Mouse (Mus musculus): ENCODE results near the gene Cldn15. TPM values are rescaled to one million over a fixed set of nuclear protein-coding genes. Genes with fewer than 3 reads are reported as not detected.
"Not testable (repeated sequence)": the region's sequence is repeated elsewhere in the genome, so short reads cannot be mapped to it uniquely, and the experiment has no call there.

The Cldn15 gene
- polyA plus RNA-seq, 1 experiment from 2014 or later = 5.1 TPM

- 67% methylated on average over 2 of the region's 2 CpGs for WGBS
These were observed 23.0 kb upstream of the Cldn15 start for GRCm38 (mm10) chr5:136943382-136943781.

DNA sequence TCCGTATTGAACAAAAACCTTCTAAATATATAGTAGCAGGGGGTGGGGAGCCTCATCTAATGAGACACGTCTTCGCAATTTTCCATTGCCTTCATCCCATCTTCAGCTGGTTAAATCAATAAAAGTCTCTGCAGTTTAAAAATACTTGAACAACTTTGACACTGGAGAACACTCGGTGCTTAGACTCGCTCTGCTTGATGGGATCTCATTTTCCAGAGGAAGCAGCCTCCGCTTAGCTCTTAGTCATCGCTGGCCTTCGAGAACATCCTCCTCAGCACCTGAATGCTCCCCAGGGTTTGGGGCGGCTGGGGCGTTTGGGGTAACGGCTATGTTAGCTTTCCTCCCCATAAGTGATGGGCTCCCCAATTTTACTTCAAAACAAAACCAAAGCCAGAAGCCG lies 21.3 kb upstream of the Cldn15 start:
- H3K36me3 ChIP-seq (ENCODE audit: control insufficient read depth, insufficient read depth, low read length) = no peaks in the 10 kb centered on the region
- no peak overlapping the region for H3K4me3 ChIP-seq (ENCODE audit: low read length)
- no peaks in the 10 kb centered on the region for H3K4me1 ChIP-seq (replicated peaks; ENCODE audit: control insufficient read depth, insufficient read depth, low read length)
- WGBS = 75% methylated on average over 12 of the region's 12 CpGs
- H3K9ac ChIP-seq (ENCODE audit: low read length) = no peak overlapping the region
- no peaks in the 10 kb centered on the region for H3K9me3 ChIP-seq (ENCODE audit: control insufficient read depth, low read length)
- H3K27me3 ChIP-seq (ENCODE audit: control insufficient read depth, insufficient read depth, low read depth, low read length) = no peaks in the 10 kb centered on the region
- no peak for ATAC-seq (ENCODE audit: low read depth)
- H3K4me2 ChIP-seq (ENCODE audit: low read depth, low read length) = no peak overlapping the region
- no peak overlapping the region for H3K27ac ChIP-seq (ENCODE audit: low read length)

More at GRCm38 (mm10) chr5:136943382-136943781, 23.0 kb upstream of the Cldn15 start:
- H3K9me3 ChIP-seq (ENCODE audit: control insufficient read depth, low read length) = no peaks in the 10 kb centered on the region; the same call in 1 of the 2 replicates
- peak overlapping the region; percentile 47; the same call in 1 of the 2 replicates for H3K27ac ChIP-seq (ENCODE audit: low read length)
- H3K4me1 ChIP-seq (replicated peaks; ENCODE audit: control insufficient read depth, insufficient read depth, low read length) = no peaks in the 10 kb centered on the region
- no peaks in the 10 kb centered on the region for H3K27me3 ChIP-seq (ENCODE audit: control insufficient read depth, insufficient read depth, low read depth, low read length)
- ATAC-seq (ENCODE audit: low read depth) = no peak
- no peak overlapping the region for H3K9ac ChIP-seq (ENCODE audit: low read length)
- H3K36me3 ChIP-seq (ENCODE audit: control insufficient read depth, insufficient read depth, low read length) = no peaks in the 10 kb centered on the region
- no peak overlapping the region for H3K4me3 ChIP-seq (ENCODE audit: low read length)
- no peak overlapping the region for H3K4me2 ChIP-seq (ENCODE audit: low read depth, low read length)

- H3K27ac ChIP-seq (ENCODE audit: low read length) = no peak overlapping the region
- no peak overlapping the region for H3K4me2 ChIP-seq (ENCODE audit: low read depth, low read length)
- no peak for ATAC-seq (ENCODE audit: low read depth)
- H3K4me3 ChIP-seq (ENCODE audit: low read length) = no peak overlapping the region
- H3K9me3 ChIP-seq (ENCODE audit: control insufficient read depth, low read length) = no peaks in the 10 kb centered on the region
- no peaks in the 10 kb centered on the region for H3K27me3 ChIP-seq (ENCODE audit: control insufficient read depth, insufficient read depth, low read depth, low read length)
- no peaks in the 10 kb centered on the region for H3K36me3 ChIP-seq (ENCODE audit: control insufficient read depth, insufficient read depth, low read length)
- no peak overlapping the region for H3K9ac ChIP-seq (ENCODE audit: low read length)
- no peaks in the 10 kb centered on the region for H3K4me1 ChIP-seq (replicated peaks; ENCODE audit: control insufficient read depth, insufficient read depth, low read length)
These were observed 18.5 kb upstream of the Cldn15 start for GRCm38 (mm10) chr5:136947874-136948273.

- H3K4me2 ChIP-seq (ENCODE audit: low read depth, low read length); H3K27ac ChIP-seq (ENCODE audit: low read length); H3K4me3 ChIP-seq (ENCODE audit: low read length); H3K9me3 ChIP-seq (ENCODE audit: control insufficient read depth, low read length); H3K27me3 ChIP-seq (ENCODE audit: control insufficient read depth, insufficient read depth, low read depth, low read length); H3K4me1 ChIP-seq (replicated peaks; ENCODE audit: control insufficient read depth, insufficient read depth, low read length); H3K36me3 ChIP-seq (ENCODE audit: control insufficient read depth, insufficient read depth, low read length); H3K9ac ChIP-seq (ENCODE audit: low read length); ATAC-seq (ENCODE audit: low read depth): not testable (repeated sequence)
- 66% methylated on average over 14 of the region's 14 CpGs for WGBS
These were observed 16.7 kb upstream of the Cldn15 start for GRCm38 (mm10) chr5:136949551-136950336.

GRCm38 (mm10) chr5:136950521-136950920 lies 15.9 kb upstream of the Cldn15 start:
- Histone ChIP-seq H3K36me3 (ENCODE audit: control insufficient read depth, insufficient read depth, low read length) (no peaks in the 10 kb centered on the region), H3K4me3 (ENCODE audit: low read length) (no peak overlapping the region), H3K9me3 (ENCODE audit: control insufficient read depth, low read length) (no peaks in the 10 kb centered on the region), H3K4me1 (replicated peaks; ENCODE audit: control insufficient read depth, insufficient read depth, low read length) (peaks cover 5% of the 10 kb centered on the region), H3K27ac (ENCODE audit: low read length) (no peak overlapping the region), H3K9ac (ENCODE audit: low read length) (no peak overlapping the region), H3K4me2 (ENCODE audit: low read depth, low read length) (no peak overlapping the region), H3K27me3 (ENCODE audit: control insufficient read depth, insufficient read depth, low read depth, low read length) (no peaks in the 10 kb centered on the region)
- no peak for ATAC-seq (ENCODE audit: low read depth)
- WGBS = 83% methylated on average over 6 of the region's 6 CpGs

- H3K36me3 ChIP-seq (ENCODE audit: control insufficient read depth, insufficient read depth, low read length) = no peaks in the 10 kb centered on the region
- no peak overlapping the region for H3K9ac ChIP-seq (ENCODE audit: low read length)
- H3K27ac ChIP-seq (ENCODE audit: low read length) = no peak overlapping the region
- no peaks in the 10 kb centered on the region for H3K27me3 ChIP-seq (ENCODE audit: control insufficient read depth, insufficient read depth, low read depth, low read length)
- no peak overlapping the region for H3K4me2 ChIP-seq (ENCODE audit: low read depth, low read length)
- H3K4me1 ChIP-seq (replicated peaks; ENCODE audit: control insufficient read depth, insufficient read depth, low read length) = peaks cover 9% of the 10 kb centered on the region
- no peaks in the 10 kb centered on the region for H3K9me3 ChIP-seq (ENCODE audit: control insufficient read depth, low read length)
- ATAC-seq (ENCODE audit: low read depth) = no peak
- 68% methylated on average over 4 of the region's 4 CpGs for WGBS
- no peak overlapping the region for H3K4me3 ChIP-seq (ENCODE audit: low read length)
These were observed 14.3 kb upstream of the Cldn15 start for GRCm38 (mm10) chr5:136952153-136952552.

GRCm38 (mm10) chr5:136953015-136953414 lies 13.4 kb upstream of the Cldn15 start, which contains the start of gene Fis1:
Gene Fis1, plus strand, starts transcription at chr5:136953275.
- peak; percentile 100 for ATAC-seq (ENCODE audit: low read depth)
- under 1% methylated on average over 23 of the region's 23 CpGs for WGBS
- H3K27me3 ChIP-seq (ENCODE audit: control insufficient read depth, insufficient read depth, low read depth, low read length) = no peaks in the 10 kb centered on the region

DNA sequence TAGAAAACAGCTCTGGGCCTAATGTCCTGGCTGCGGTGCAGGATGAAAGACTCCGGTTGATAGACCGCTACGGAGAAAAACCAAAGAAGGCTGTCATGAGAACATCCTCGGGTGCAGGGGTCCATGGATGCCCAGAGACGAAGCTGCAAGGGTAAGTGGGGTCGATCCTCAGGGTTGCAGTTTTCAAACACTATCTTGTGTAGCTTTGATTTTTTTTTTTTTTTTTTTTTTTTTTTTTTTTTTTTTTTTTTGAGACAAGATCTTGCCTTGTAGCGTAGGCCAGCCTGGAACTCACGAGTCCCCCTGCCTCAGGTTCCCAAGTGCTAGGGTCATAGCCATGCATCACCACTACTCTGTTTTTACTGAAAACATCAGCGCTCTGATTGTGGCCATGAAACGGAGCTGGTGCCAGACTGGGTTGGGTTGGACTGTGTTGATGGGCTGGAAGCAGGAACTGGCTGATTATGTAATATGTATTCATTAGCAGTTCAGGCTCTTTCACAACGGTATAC lies 12.9 kb upstream of the Cldn15 start:
- ATAC-seq (ENCODE audit: low read depth) = peak; percentile 37

More at GRCm38 (mm10) chr5:136953015-136953414, 13.4 kb upstream of the Cldn15 start, which contains the start of gene Fis1:
- Histone ChIP-seq H3K36me3 (ENCODE audit: control insufficient read depth, insufficient read depth, low read length) (no peaks in the 10 kb centered on the region), H3K9ac (ENCODE audit: low read length) (peak within 1 kb of the TSS; percentile 87), H3K4me2 (ENCODE audit: low read depth, low read length) (peak within 1 kb of the TSS; percentile 68), H3K4me3 (ENCODE audit: low read length) (peak within 1 kb of the TSS; percentile 89), H3K4me1 (replicated peaks; ENCODE audit: control insufficient read depth, insufficient read depth, low read length) (peaks cover 9% of the 10 kb centered on the region), H3K27ac (ENCODE audit: low read length) (peak within 1 kb of the TSS; percentile 67), H3K9me3 (ENCODE audit: control insufficient read depth, low read length) (no peaks in the 10 kb centered on the region)

GRCm38 (mm10) chr5:136955622-136956021 lies 10.8 kb upstream of the Cldn15 start:
- no peak overlapping the region for H3K27ac ChIP-seq (ENCODE audit: low read length)
- H3K4me3 ChIP-seq (ENCODE audit: low read length) = no peak overlapping the region
- H3K9ac ChIP-seq (ENCODE audit: low read length) = no peak overlapping the region
- H3K4me1 ChIP-seq (replicated peaks; ENCODE audit: control insufficient read depth, insufficient read depth, low read length) = peaks cover 18% of the 10 kb centered on the region
- H3K9me3 ChIP-seq (ENCODE audit: control insufficient read depth, low read length) = no peaks in the 10 kb centered on the region
- ATAC-seq (ENCODE audit: low read depth) = no peak
- H3K36me3 ChIP-seq (ENCODE audit: control insufficient read depth, insufficient read depth, low read length) = no peaks in the 10 kb centered on the region
- no peaks in the 10 kb centered on the region for H3K27me3 ChIP-seq (ENCODE audit: control insufficient read depth, insufficient read depth, low read depth, low read length)
- WGBS = 70% methylated on average over 4 of the region's 4 CpGs
- no peak overlapping the region for H3K4me2 ChIP-seq (ENCODE audit: low read depth, low read length)

More for the DNA sequence above, 12.9 kb upstream of the Cldn15 start:
- H3K9me3 ChIP-seq (ENCODE audit: control insufficient read depth, low read length) = no peaks in the 10 kb centered on the region
- H3K36me3 ChIP-seq (ENCODE audit: control insufficient read depth, insufficient read depth, low read length) = no peaks in the 10 kb centered on the region
- peak overlapping the region; percentile 89 for H3K4me3 ChIP-seq (ENCODE audit: low read length)
- no peaks in the 10 kb centered on the region for H3K27me3 ChIP-seq (ENCODE audit: control insufficient read depth, insufficient read depth, low read depth, low read length)
- peak overlapping the region; percentile 68 for H3K4me2 ChIP-seq (ENCODE audit: low read depth, low read length)
- H3K9ac ChIP-seq (ENCODE audit: low read length) = peak overlapping the region; percentile 87
- peaks cover 11% of the 10 kb centered on the region for H3K4me1 ChIP-seq (replicated peaks; ENCODE audit: control insufficient read depth, insufficient read depth, low read length)
- WGBS = under 1% methylated on average over 12 of the region's 12 CpGs
- H3K27ac ChIP-seq (ENCODE audit: low read length) = peak overlapping the region; percentile 67
